Mouse (Mus musculus) liver, embryonic 15.5 days (tissue): ENCODE results near the gene Ubap1. TPM values are rescaled to one million over a fixed set of nuclear protein-coding genes. Genes with fewer than 3 reads are reported as not detected.

Experiments used
- ATAC-seq: fragments of 200-750 bp; cut with Nextera tagmentation; 2 replicates; pipeline ENCODE4 v1.8.0; 2017; ENCODE audit warnings: moderate number of reproducible peaks, mild to moderate bottlenecking, moderate library complexity; ENCODE audit not compliant: insufficient read depth
- H3K27ac ChIP-seq: fragments of 300-500 bp; sonication (generic); replicated peaks from 2 replicates; pipeline ENCODE4 v1.5.1; 2015; ENCODE audit warnings: mild to moderate bottlenecking, inconsistent platforms
- H3K27me3 ChIP-seq: fragments of 300-500 bp; sonication (generic); 2 replicates; pipeline ENCODE4 v1.6.1; 2015; ENCODE audit warnings: mild to moderate bottlenecking, inconsistent platforms
- H3K36me3 ChIP-seq: fragments of 300-500 bp; sonication (generic); replicated peaks from 2 replicates; pipeline ENCODE4 v1.6.1; 2015; ENCODE audit warnings: moderate library complexity, mild to moderate bottlenecking, inconsistent platforms
- H3K4me1 ChIP-seq: fragments of 300-500 bp; sonication (generic); replicated peaks from 2 replicates; pipeline ENCODE4 v1.6.1; 2015; ENCODE audit warnings: inconsistent platforms
- H3K4me2 ChIP-seq: fragments of 300-500 bp; sonication (generic); 2 replicates; pipeline ENCODE4 v1.6.1; 2015; ENCODE audit warnings: moderate library complexity, mild to moderate bottlenecking, inconsistent platforms
- H3K4me3 ChIP-seq: fragments of 300-500 bp; sonication (generic); replicated peaks from 2 replicates; pipeline ENCODE4 v1.5.1; 2015; ENCODE audit warnings: mild to moderate bottlenecking, inconsistent platforms
- H3K9ac ChIP-seq: fragments of 300-500 bp; sonication (generic); 2 replicates; pipeline ENCODE4 v1.6.1; 2015; ENCODE audit warnings: moderate library complexity, mild to moderate bottlenecking, inconsistent platforms
- H3K9me3 ChIP-seq: fragments of 300-500 bp; sonication (generic); replicated peaks from 2 replicates; pipeline ENCODE4 v1.6.1; 2016; ENCODE audit warnings: inconsistent platforms
- WGBS: fragments of 180-500 bp; shearing (Covaris S2); methylation state at CpG from one replicate; pipeline ENCODE4 v1.1.7; 2015; ENCODE audit warnings: mixed read lengths; ENCODE audit not compliant: insufficient replicate concordance; 5-methylcytosine and 5-hydroxymethylcytosine counted together
- polyA plus RNA-seq: library from polyadenylated mRNA; unstranded; fragments of >200 nt; fragmentation: Nextera tagmentation; extraction: Ambion mirVana; gene quantifications from 2 replicates; pipeline ENCODE4 v1.2.1, GENCODE M21; 2015

The Ubap1 gene
- polyA plus RNA-seq, 1 experiment from 2014 or later, result 32.4 TPM

DNA sequence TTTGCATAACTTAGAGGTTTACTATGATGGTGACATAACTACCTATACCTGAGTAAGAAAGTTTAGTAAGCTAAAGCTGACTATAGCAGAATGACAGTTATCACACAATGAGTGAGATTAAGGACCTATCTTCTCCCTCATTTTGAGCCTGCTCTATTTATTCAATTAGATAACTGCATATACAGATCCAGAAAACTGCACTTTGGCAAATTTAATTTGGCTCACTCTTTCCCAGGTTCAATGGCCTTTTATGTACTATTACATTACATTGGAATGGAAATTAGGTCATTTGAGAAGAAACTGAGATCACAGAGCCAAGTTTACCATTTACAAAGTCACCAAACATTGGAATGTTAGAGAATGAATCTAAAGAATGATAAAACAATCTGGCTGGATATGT is 68.2 kb downstream of the Ubap1 start:
- Histone ChIP-seq H3K9me3 (no peaks in the 10 kb centered on the region), H3K4me2 (no peak overlapping the region), H3K9ac (no peak overlapping the region), H3K27ac (no peak overlapping the region), H3K36me3 (peaks cover 20% of the 10 kb centered on the region), H3K27me3 (no peaks in the 10 kb centered on the region), H3K4me1 (no peaks in the 10 kb centered on the region), H3K4me3 (no peak overlapping the region)
- ATAC-seq, result no peak

DNA sequence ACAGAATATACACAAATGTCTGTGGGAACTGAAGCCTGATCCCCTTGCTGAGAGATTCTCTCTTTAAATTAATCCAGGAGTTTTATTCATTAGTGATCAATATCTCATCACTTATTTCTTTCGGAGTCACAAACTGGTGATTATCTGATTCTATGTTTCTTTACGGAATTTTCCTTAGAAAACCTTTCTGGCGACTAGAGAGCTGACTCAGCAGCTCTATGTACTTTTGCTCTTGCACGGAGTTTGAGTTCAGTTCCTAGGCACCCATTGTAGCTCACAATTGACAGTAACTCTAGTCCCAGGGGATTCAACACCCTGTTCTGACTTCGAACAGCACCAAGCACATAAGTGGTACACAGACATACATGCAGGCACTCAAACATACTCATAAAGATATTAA is 90.1 kb downstream of the Ubap1 start:
- Histone ChIP-seq H3K4me1 (peaks cover 4% of the 10 kb centered on the region), H3K9me3 (no peaks in the 10 kb centered on the region), H3K9ac (no peak overlapping the region), H3K4me2 (no peak overlapping the region), H3K36me3 (0 out of 2 replicates have a peak, but pooled peaks cover 6% of the 10 kb centered on the region), H3K27ac (no peak overlapping the region), H3K4me3 (no peak overlapping the region), H3K27me3 (no peaks in the 10 kb centered on the region)
- WGBS, result 76% methylated on average over 5 of the region's 5 CpGs
- ATAC-seq, result no peak

Other genes with a start within 250 kb of the Ubap1 start
- gene Nol6, start 224.5 kb upstream of the Ubap1 start, polyA plus RNA-seq, result 9.2 and 9.7 TPM in 2 replicates
- gene Ube2r2, start 213.3 kb upstream of the Ubap1 start, polyA plus RNA-seq, result 45.4 and 47.8 TPM in 2 replicates
- gene Ubap2, start 73.9 kb upstream of the Ubap1 start, polyA plus RNA-seq, result 22.9 and 25.0 TPM in 2 replicates
- 75.9 and 82.7 TPM in 2 replicates for gene Dcaf12, start 34.1 kb upstream of the Ubap1 start, polyA plus RNA-seq
- 5.3 and 5.5 TPM in 2 replicates for gene Kif24, start 115.9 kb downstream of the Ubap1 start, polyA plus RNA-seq
- 20.2 and 22.3 TPM in 2 replicates for gene Nudt2, start 116.2 kb downstream of the Ubap1 start, polyA plus RNA-seq
- gene AI464131, start 154.1 kb downstream of the Ubap1 start, polyA plus RNA-seq, result 1.3 and 1.5 TPM in 2 replicates
- gene 1110017D15Rik, start 168.3 kb downstream of the Ubap1 start, polyA plus RNA-seq, result not detected in 2 replicates
- 0.48 and 0.88 TPM in 2 replicates for gene Fam219a, start 220.5 kb downstream of the Ubap1 start, polyA plus RNA-seq
- 4.0 and 4.8 TPM in 2 replicates for gene Dnaic1, start 220.8 kb downstream of the Ubap1 start, polyA plus RNA-seq